ENCODE assay signal across 11 mouse cellular contexts in genomic region chr11:98449921-98450771, GRCm38 (mm10). TPM values are rescaled to one million over a fixed set of nuclear protein-coding genes. Genes with fewer than 3 reads are reported as not detected.
DNase-seq lines count a peak whose midpoint lies in the region; ATAC-seq and TF ChIP-seq lines count a peak whose summit lies in the region.
"Had no signal": no experiment of that assay in that cellular context is flagged by ENCODE, and none has a peak within 500 bp of the region (broad histone marks: within the 10 kb centered on the region; RNA-seq: fewer than 3 reads in every experiment).

No protein-coding gene starts in this region.

- WGBS in liver, embryonic 14.5 days (ENCODE audit: insufficient replicate concordance), result 60% methylated on average over 20 of the region's 20 CpGs

- TF ChIP-seq RAD21 in CH12.LX (IDR thresholded peaks at IDR 0.05; ENCODE audit: low read depth, low read length), result no peak; the same call in 1 of the 2 replicates

- peaks cover 34 to 50% of the 10 kb centered on the region in 2 experiments for H3K4me1 ChIP-seq in CH12.LX (ENCODE audit: control insufficient read depth in 1 of 2, insufficient read depth in 2 of 2)
- peaks cover 0 to 7% of the 10 kb centered on the region in 2 experiments; a peak in 2 of 4 replicates for H3K4me1 ChIP-seq in liver, embryonic 14.5 days (replicated peaks; ENCODE audit: control insufficient read depth in 2 of 2, insufficient read depth in 2 of 2, low read length in 1 of 2)

- no peak for TF ChIP-seq CTCF in CH12.LX (conservative IDR thresholded peaks at IDR 0.05 in 1 of 2, IDR thresholded peaks at IDR 0.05 in 1 of 2; ENCODE audit: low read depth in 2 of 2, low read length in 2 of 2)
- TF ChIP-seq CTCF in liver, embryonic 14.5 days (IDR thresholded peaks at IDR 0.05; ENCODE audit: low read depth), result no peak

- H3K4me2 ChIP-seq in CH12.LX (ENCODE audit: insufficient read depth, low read depth, poor library complexity, severe bottlenecking), result peak overlapping the region; percentile 73
- H3K4me2 ChIP-seq in liver, embryonic 14.5 days (ENCODE audit: low read depth), result peak overlapping the region; percentile 50; the same call in 1 of the 2 replicates
- H3K4me2 ChIP-seq: heart, embryonic 13.5 days had no signal

- H3K9ac ChIP-seq in CH12.LX (ENCODE audit: insufficient read depth, low read depth), result peak overlapping the region; percentile 49
- H3K9ac ChIP-seq in liver, embryonic 14.5 days (replicated peaks), result no peak overlapping the region
- H3K9ac ChIP-seq: heart, embryonic 13.5 days; lung, embryonic 15.5 days had no signal

- TF ChIP-seq EP300 in CH12.LX (IDR thresholded peaks at IDR 0.05; ENCODE audit: low read length), result peak; percentile 96
- TF ChIP-seq EP300 in liver, embryonic 14.5 days (IDR thresholded peaks at IDR 0.05; ENCODE audit: low read depth), result no peak

- peak; percentile 82 for DNase-seq in kidney, adult 11 months
- DNase-seq in kidney, postnatal 4 days, result no peak
- DNase-seq in CH12.LX (ENCODE audit: extremely low read depth), result peak; percentile 89
- DNase-seq in kidney, adult 18-20 months, result peak; percentile 71
- DNase-seq in liver, embryonic 14.5 days (ENCODE audit: low read depth in 3 of 3, low spot score in 3 of 3), result no peak
- DNase-seq in left cerebral cortex, adult 8-10 months (ENCODE audit: low spot score in 2 of 2), result no peak
- DNase-seq in spleen, postnatal 10 days (ENCODE audit: low spot score in 2 of 2), result no peak
- DNase-seq in testis, postnatal 10 days (ENCODE audit: low spot score), result no peak

- in situ Hi-C loops in CH12.LX (cut with MboI; ENCODE audit: low pct_ligation_motif_present, low pct_unique_long_range_greater_than_20kb, low sequenced_read_pairs), result loop anchor here (5.0 kb wide), 1 partner anchor 93 kb away; the partner anchor contains the start of gene Stard3

- peak; percentile 68 for TF ChIP-seq POLR2A in CH12.LX (IDR thresholded peaks at IDR 0.05; ENCODE audit: low read depth, low read length)

- H3K27me3 ChIP-seq in CH12.LX (replicated peaks), result no peaks in the 10 kb centered on the region
- peaks cover 26% of the 10 kb centered on the region for H3K27me3 ChIP-seq in liver, embryonic 14.5 days (ENCODE audit: control insufficient read depth, insufficient read depth, low read length)

- H3K36me3 ChIP-seq in CH12.LX (replicated peaks in 1 of 2; ENCODE audit: control insufficient read depth in 1 of 2, insufficient read depth in 1 of 2, low read length in 1 of 2), result peaks cover 19 to 37% of the 10 kb centered on the region in 2 experiments
- H3K36me3 ChIP-seq in liver, embryonic 14.5 days (replicated peaks; ENCODE audit: control insufficient read depth, insufficient read depth, low read depth), result no peaks in the 10 kb centered on the region
- H3K36me3 ChIP-seq: heart, embryonic 13.5 days had no signal

- dilution Hi-C loops in CH12.LX (cut with MboI; ENCODE audit: extremely low pct_ligation_motif_present, extremely low pct_unique_long_range_greater_than_20kb, low sequenced_read_pairs), result no loop called here

- ATAC-seq in liver, embryonic 14.5 days (ENCODE audit: insufficient read depth), result no peak
- ATAC-seq: forebrain, embryonic 14.5 days had no signal

- H3K27ac ChIP-seq in CH12.LX (ENCODE audit: insufficient read depth, low read depth), result peak overlapping the region; percentile 68
- H3K27ac ChIP-seq in liver, embryonic 14.5 days, result no peak overlapping the region
- H3K27ac ChIP-seq: heart, embryonic 13.5 days; lung, embryonic 15.5 days had no signal

- no peaks in the 10 kb centered on the region for H3K9me3 ChIP-seq in CH12.LX (replicated peaks; ENCODE audit: low read length)
- no peaks in the 10 kb centered on the region for H3K9me3 ChIP-seq in liver, embryonic 14.5 days (ENCODE audit: control insufficient read depth, low read length)
- H3K9me3 ChIP-seq: heart, embryonic 13.5 days; lung, embryonic 15.5 days had no signal

- peak overlapping the region; percentile 43 to 72 (median 69) for H3K4me3 ChIP-seq in CH12.LX (replicated peaks in 1 of 3; ENCODE audit: low read depth in 2 of 3, low read length in 2 of 3, poor library complexity in 1 of 3)
- H3K4me3 ChIP-seq in liver, embryonic 14.5 days (ENCODE audit: insufficient read depth in 1 of 2, low read depth in 2 of 2, low read length in 2 of 2), result no peak overlapping the region
- H3K4me3 ChIP-seq: heart, embryonic 13.5 days had no signal

- no peaks in the 10 kb centered on the region for H3K79me2 ChIP-seq in CH12.LX (replicated peaks; ENCODE audit: control insufficient read depth, extremely low read depth, insufficient read depth, poor library complexity, severe bottlenecking)

TF ChIP-seq in CH12.LX, 34 proteins besides CTCF, POLR2A, EP300 and RAD21:
- TF ChIP-seq JUND (conservative IDR thresholded peaks at IDR 0.05; ENCODE audit: low read depth, low read length) (peak; percentile 93), MEF2A (IDR thresholded peaks at IDR 0.05; ENCODE audit: borderline replicate concordance, low read depth, low read length) (peak; percentile 72), BHLHE40 (IDR thresholded peaks at IDR 0.05; ENCODE audit: low read depth, low read length) (peak; percentile 82), ELF1 (IDR thresholded peaks at IDR 0.05; ENCODE audit: low read depth, low read length) (0 out of 2 replicates have a peak, but pooled peaks have one; percentile 58), CHD2 (IDR thresholded peaks at IDR 0.05; ENCODE audit: low read length) (peak; percentile 95), NELFE (IDR thresholded peaks at IDR 0.05; ENCODE audit: low read depth, low read length) (peak; percentile 54), TCF12 (IDR thresholded peaks at IDR 0.05; ENCODE audit: low read depth, low read length) (peak; percentile 100), NRF1 (IDR thresholded peaks at IDR 0.05; ENCODE audit: low read depth, low read length) (no peak; the same call in 1 of the 2 replicates), SMC3 (IDR thresholded peaks at IDR 0.05; ENCODE audit: low read depth, low read length) (peak; percentile 23; the same call in 1 of the 2 replicates), JUN (IDR thresholded peaks at IDR 0.05; ENCODE audit: insufficient read depth, low read depth, low read length) (peak; percentile 85), RCOR1 (conservative IDR thresholded peaks at IDR 0.05; ENCODE audit: low read depth, low read length) (peak; percentile 9; the same call in 1 of the 2 replicates), ZKSCAN1 (IDR thresholded peaks at IDR 0.05; ENCODE audit: borderline replicate concordance, low read depth, low read length) (no peak), IRF4 (IDR thresholded peaks at IDR 0.05; ENCODE audit: low read depth, low read length) (peak; percentile 100), MXI1 (IDR thresholded peaks at IDR 0.05; ENCODE audit: low read depth, low read length) (peak; percentile 35; the same call in 1 of the 2 replicates), MYC (IDR thresholded peaks at IDR 0.05; ENCODE audit: low read depth, low read length) (peak; percentile 85), SIN3A (IDR thresholded peaks at IDR 0.05; ENCODE audit: low read length) (peak; percentile 93), GABPA (IDR thresholded peaks at IDR 0.05; ENCODE audit: insufficient replicate concordance, low read depth, low read length) (peak; percentile 79), ZMIZ1 (IDR thresholded peaks at IDR 0.05; ENCODE audit: low read depth, low read length) (peak; percentile 42; the same call in 1 of the 2 replicates), USF2 (conservative IDR thresholded peaks at IDR 0.05; ENCODE audit: low read depth, low read length) (no peak), MAZ (IDR thresholded peaks at IDR 0.05; ENCODE audit: low read depth, low read length) (peak; percentile 85), TBP (conservative IDR thresholded peaks at IDR 0.05; ENCODE audit: low read depth, low read length) (no peak), MAX (IDR thresholded peaks at IDR 0.05; ENCODE audit: low read length) (peak; percentile 76), KAT2A (IDR thresholded peaks at IDR 0.05; ENCODE audit: insufficient replicate concordance, low read length) (no peak), ETS1 (conservative IDR thresholded peaks at IDR 0.05; ENCODE audit: low read depth, low read length) (peak; percentile 83), HCFC1 (IDR thresholded peaks at IDR 0.05; ENCODE audit: low read depth, low read length) (peak; percentile 33), UBTF (IDR thresholded peaks at IDR 0.05; ENCODE audit: low read depth, low read length) (no peak)

RNA-seq across cellular contexts. Expression of gene Grb7, which starts 4.0 kb away (rescaled TPM):
- total RNA-seq in CH12.LX (2012; rRNA removed) (8.0 and 13.3 TPM in 2 replicates), CH12.LX (2014; rRNA removed) (3.0 and 4.5 TPM in 2 replicates)
- polyA plus RNA-seq in CH12.LX (2012; ENCODE audit: insufficient read length, low read depth), result 9.9 and 11.5 TPM in 2 replicates
- polyA plus RNA-seq in liver, embryonic 14.5 days (2012; rRNA removed), result 15.7 and 19.2 TPM in 2 replicates
- 14.1 and 14.9 TPM in 2 replicates for polyA plus RNA-seq in liver, embryonic 14.5 days (2014; fragmentation: Nextera tagmentation; extraction: Ambion mirVana)
- 1 to 10 TPM; 3.6 to 5.1 (median 4.7) TPM for total RNA-seq in left cerebral cortex, adult 8-10 months (2022)

RNA-seq across cellular contexts. Expression of gene Mien1, which starts 11.4 kb away (rescaled TPM):
- 129 and 136 TPM in 2 replicates for total RNA-seq in CH12.LX (2012; rRNA removed)
- total RNA-seq in CH12.LX (2014; rRNA removed), result 80.3 and 84.7 TPM in 2 replicates
- polyA plus RNA-seq in CH12.LX (2012; ENCODE audit: insufficient read length, low read depth), result 94.6 and 109 TPM in 2 replicates
- polyA plus RNA-seq in liver, embryonic 14.5 days (2012; rRNA removed), result 21.6 and 31.1 TPM in 2 replicates
- polyA plus RNA-seq in liver, embryonic 14.5 days (2014; fragmentation: Nextera tagmentation; extraction: Ambion mirVana), result 58.5 and 61.5 TPM in 2 replicates
- total RNA-seq in left cerebral cortex, adult 8-10 months (2022), result 100 to 1,000 TPM in 2 of 4 experiments, 10 to 100 TPM in 2; 93.7 to 114 (median 102) TPM

RNA-seq across cellular contexts. Expression of gene Erbb2, which starts 37.9 kb away (rescaled TPM):
- total RNA-seq in CH12.LX (2012; rRNA removed), result 0.08 and 0.17 TPM in 2 replicates
- not detected in 2 replicates for total RNA-seq in CH12.LX (2014; rRNA removed)
- polyA plus RNA-seq in CH12.LX (2012; ENCODE audit: insufficient read length, low read depth), result 0.06 TPM in 1 of 2 replicates, not detected in the other
- 1.1 and 1.2 TPM in 2 replicates for polyA plus RNA-seq in liver, embryonic 14.5 days (2012; rRNA removed)
- 1.6 TPM in 2 replicates for polyA plus RNA-seq in liver, embryonic 14.5 days (2014; fragmentation: Nextera tagmentation; extraction: Ambion mirVana)
- 1 to 10 TPM; 2.0 to 2.6 (median 2.3) TPM for total RNA-seq in left cerebral cortex, adult 8-10 months (2022)

RNA-seq across cellular contexts. Expression of gene Pgap3, which starts 49.9 kb away (rescaled TPM):
- total RNA-seq in CH12.LX (2012; rRNA removed) (6.9 and 7.1 TPM in 2 replicates), CH12.LX (2014; rRNA removed) (2.4 and 3.3 TPM in 2 replicates)
- 6.5 and 7.1 TPM in 2 replicates for polyA plus RNA-seq in CH12.LX (2012; ENCODE audit: insufficient read length, low read depth)
- 3.3 and 3.9 TPM in 2 replicates for polyA plus RNA-seq in liver, embryonic 14.5 days (2012; rRNA removed)
- 2.7 and 3.4 TPM in 2 replicates for polyA plus RNA-seq in liver, embryonic 14.5 days (2014; fragmentation: Nextera tagmentation; extraction: Ambion mirVana)
- 10 to 100 TPM in 2 of 4 experiments, 1 to 10 TPM in 2; 8.5 to 11.1 (median 9.9) TPM for total RNA-seq in left cerebral cortex, adult 8-10 months (2022)

Comparison
In these comparisons a context has a peak if more than half of its experiments do, and no peak if none do; other contexts are left out.
1. DNase-seq: peak in kidney, adult 11 months (single experiment), CH12.LX (single experiment) and kidney, adult 18-20 months (single experiment); none in kidney, postnatal 4 days (0 of 2), liver, embryonic 14.5 days (0 of 3), left cerebral cortex, adult 8-10 months (0 of 2), spleen, postnatal 10 days (0 of 2) and testis, postnatal 10 days (single experiment).
2. H3K4me3 ChIP-seq: peak in CH12.LX (3 of 3); none in liver, embryonic 14.5 days (0 of 2).